Mouse (Mus musculus) naive thymus-derived CD4-positive, alpha-beta T cell, adult 5 months (primary cell): Measurements from ENCODE around the gene Gm15217. TPM values are rescaled to one million over a fixed set of nuclear protein-coding genes. Genes with fewer than 3 reads are reported as not detected.

ENCODE experiments used
- polyA plus RNA-seq: library from polyadenylated mRNA; unstranded; fragments of 100-300 nt; shearing (Covaris generic); gene quantifications from one replicate; pipeline ENCODE4 v1.2.1, GENCODE M21; 2017

The Gm15217 gene
- polyA plus RNA-seq = not detected

GRCm38 (mm10) chr14:46379285-46379684, at the start of gene Gm15217:
TSS of gene Gm15217 (plus strand) at chr14:46379414.

GRCm38 (mm10) chr14:46390249-46390775, 11.1 kb downstream of the Gm15217 start, which contains the start of gene Bmp4:
TSS of gene Bmp4 (minus strand) at chr14:46390669.

Other genes starting within 250 kb of the Gm15217 start
- gene Bmp4, start 11.3 kb downstream of the Gm15217 start, polyA plus RNA-seq = 0.35 TPM